Mouse (Mus musculus) thymus, postnatal 14 days (tissue): Measurements from ENCODE around the gene Cryge.

Experiments
- DNase-seq: peaks from one replicate; pipeline ENCODE4 v3.0.0; 2021

The Cryge gene

GRCm38 (mm10) chr1:65010153-65010552, 40.8 kb downstream of the Cryge start:
- peak; percentile 65 for DNase-seq

GRCm38 (mm10) chr1:65005575-65005974, 45.4 kb downstream of the Cryge start:
- DNase-seq: no peak

GRCm38 (mm10) chr1:65004526-65004925, 46.4 kb downstream of the Cryge start:
- no peak for DNase-seq
